Mouse (Mus musculus) urinary bladder, postnatal 25 days (tissue): ENCODE measurements at regions not wholly inside any gene's neighbourhood (a gene's known extent, or its start where the extent isn't known, plus 50 kb on each side); places are given as distances from the start of the nearest gene placed in this dataset.

Experiments
- DNase-seq: peaks from one replicate; pipeline ENCODE4 v3.0.0; 2022; ENCODE audit warnings: low spot score

- no peak for DNase-seq
Observed at GRCm38 (mm10) chr17:79282771-79283170, 72.1 kb downstream of the Cdc42ep3 start.

- no peak for DNase-seq
Observed at GRCm38 (mm10) chr17:79273551-79273950, 81.3 kb downstream of the Cdc42ep3 start.

- DNase-seq: no peak
Observed at GRCm38 (mm10) chr17:79259691-79260090, 95.2 kb downstream of the Cdc42ep3 start.

GRCm38 (mm10) chr17:79246962-79247902 is 107.7 kb downstream of the Cdc42ep3 start:
- no peak for DNase-seq

GRCm38 (mm10) chr17:79244121-79244520 is 110.8 kb downstream of the Cdc42ep3 start:
- DNase-seq: no peak

GRCm38 (mm10) chr17:79243426-79243825 is 111.5 kb downstream of the Cdc42ep3 start:
- no peak for DNase-seq

GRCm38 (mm10) chr17:79241489-79241888 is 113.4 kb downstream of the Cdc42ep3 start:
- DNase-seq: no peak

- DNase-seq: no peak
Observed at GRCm38 (mm10) chr17:79236244-79236781, 118.6 kb downstream of the Cdc42ep3 start.

GRCm38 (mm10) chr17:79230653-79231489 is 124.0 kb downstream of the Cdc42ep3 start:
- DNase-seq: no peak

- no peak for DNase-seq
Observed at GRCm38 (mm10) chr17:79206563-79206962, 148.3 kb downstream of the Cdc42ep3 start.

GRCm38 (mm10) chr17:79206111-79206510 is 148.8 kb downstream of the Cdc42ep3 start:
- no peak for DNase-seq

GRCm38 (mm10) chr17:79199814-79200491 is 148.2 kb downstream of the Qpct start:
- DNase-seq: no peak

GRCm38 (mm10) chr17:79191871-79192373 is 140.2 kb downstream of the Qpct start:
- DNase-seq: no peak

- DNase-seq: no peak
Observed at GRCm38 (mm10) chr17:79188282-79188681, 136.6 kb downstream of the Qpct start.

- peak; percentile 9 for DNase-seq
Observed at GRCm38 (mm10) chr17:79180277-79181130, 128.8 kb downstream of the Qpct start.

GRCm38 (mm10) chr17:79177259-79177658 is 125.6 kb downstream of the Qpct start:
- no peak for DNase-seq

- DNase-seq: no peak
Observed at GRCm38 (mm10) chr17:79176356-79176755, 124.7 kb downstream of the Qpct start.

GRCm38 (mm10) chr17:79175381-79175780 is 123.7 kb downstream of the Qpct start:
- no peak for DNase-seq

- DNase-seq: no peak
Observed at GRCm38 (mm10) chr17:79172328-79172727, 120.6 kb downstream of the Qpct start.

- DNase-seq: no peak
Observed at GRCm38 (mm10) chr17:79170690-79171089, 119.0 kb downstream of the Qpct start.

GRCm38 (mm10) chr17:79167198-79167597 is 115.5 kb downstream of the Qpct start:
- no peak for DNase-seq
